Mouse (Mus musculus) C2C12 (cell line): Measurements from ENCODE around the gene Anks1.

Source experiments
- CEBPB ChIP-seq: IDR thresholded peaks from one replicate; pipeline ENCODE4 v1.6.1; 2011; ENCODE audit warnings: low read depth, mild to moderate bottlenecking, control low read depth, moderate library complexity
- CTCF ChIP-seq: IDR thresholded peaks from one replicate; pipeline ENCODE4 v1.5.1; 2011; ENCODE audit not compliant: control insufficient read depth, insufficient read depth, insufficient read length

DNA sequence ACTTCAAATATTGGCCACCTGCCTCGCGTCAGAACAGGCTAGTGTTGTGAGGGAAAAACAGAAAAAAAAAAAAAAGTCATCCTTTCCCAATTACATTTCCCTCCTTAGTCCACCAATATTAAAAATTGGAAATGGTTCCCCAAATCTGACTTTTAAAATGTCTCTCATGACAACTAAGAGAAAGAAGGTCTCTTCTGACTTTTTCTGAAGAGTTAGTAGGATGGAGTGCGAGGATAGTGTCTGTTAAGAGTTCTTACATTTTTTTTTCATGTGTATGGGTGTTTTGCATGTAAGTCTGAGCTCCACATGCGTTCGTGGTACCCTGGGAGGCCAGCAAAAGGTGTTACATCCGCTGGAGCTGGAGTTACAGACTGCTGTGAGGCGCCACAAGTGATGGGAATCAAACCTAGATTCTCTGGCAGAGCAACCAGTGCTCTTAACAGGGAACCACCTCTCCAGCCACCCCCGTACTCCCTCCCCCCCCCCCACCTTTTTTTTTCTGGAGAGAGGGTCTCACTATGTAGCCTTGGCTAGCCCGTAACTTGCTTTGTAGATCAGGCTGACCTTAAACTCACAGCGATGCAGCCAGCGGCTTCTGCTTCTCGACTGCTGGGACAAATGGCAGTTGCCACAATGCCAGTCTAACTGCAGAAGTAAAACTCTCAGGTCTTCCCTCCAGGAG is 759 bp upstream of the Anks1 start:
- TF ChIP-seq CTCF (no peak), CEBPB (no peak)
